Mouse (Mus musculus): Measurements from ENCODE around the gene Fbxo4. TPM values are rescaled to one million over a fixed set of nuclear protein-coding genes. Genes with fewer than 3 reads are reported as not detected.

The Fbxo4 gene
- polyA plus RNA-seq, 1 experiment from 2014 or later, result 3.9 TPM

DNA sequence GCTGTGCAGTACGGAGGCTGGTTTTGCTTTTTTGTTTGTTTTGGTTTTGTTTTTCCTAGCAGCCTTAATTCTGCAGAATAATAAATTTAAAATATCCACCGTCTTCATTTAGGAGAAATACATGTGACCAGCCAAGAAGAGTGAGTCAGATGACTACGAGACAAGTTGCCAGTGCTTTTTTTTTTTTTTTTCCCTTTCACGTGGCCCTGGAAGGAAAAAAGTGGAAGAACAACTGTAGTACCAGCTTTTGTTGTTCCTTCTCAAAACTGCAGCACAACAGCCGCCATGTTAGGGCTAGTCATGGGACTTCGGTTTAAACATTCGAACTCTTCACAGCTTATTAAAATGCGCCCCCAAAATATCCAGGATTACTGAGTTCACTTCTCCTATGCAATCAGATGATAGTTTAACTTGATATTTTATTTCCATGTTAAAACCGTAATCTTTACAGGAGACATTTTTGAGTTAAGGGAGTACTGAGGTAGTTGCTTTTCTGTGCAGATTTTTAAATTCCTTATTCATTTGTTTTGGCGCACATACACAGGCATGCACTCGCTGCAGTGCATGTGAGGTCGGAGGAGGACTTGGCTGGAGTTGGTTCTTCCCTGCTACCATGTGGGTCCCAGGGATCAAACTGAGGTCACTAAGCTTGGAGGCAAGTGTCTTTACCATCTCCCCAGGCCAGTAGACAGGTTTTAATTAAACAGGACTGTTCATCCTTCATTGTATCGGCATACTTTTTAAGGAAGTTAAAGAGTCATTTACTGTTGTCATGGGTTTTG lies 45.5 kb upstream of the Fbxo4 start:
- no peak overlapping the region for H3K4me3 ChIP-seq (ENCODE audit: low read depth, low read length)
- ATAC-seq (replicated peaks; ENCODE audit: low FRiP score) (no peak), DNase-seq (ENCODE audit: low spot score) (no peak)
- H3K27me3 ChIP-seq (replicated peaks; ENCODE audit: control insufficient read depth, insufficient read depth, low read length), result no peaks in the 10 kb centered on the region
- H3K9ac ChIP-seq (ENCODE audit: low read depth, low read length), result no peak overlapping the region
- 80% methylated on average over 13 of the region's 13 CpGs for WGBS
- no peaks in the 10 kb centered on the region for H3K36me3 ChIP-seq (ENCODE audit: control insufficient read depth, insufficient read depth, low read length)
- no peak overlapping the region for H3K4me2 ChIP-seq
- H3K4me1 ChIP-seq (replicated peaks; ENCODE audit: control insufficient read depth, insufficient read depth, low read length), result no peaks in the 10 kb centered on the region; the same call in 1 of the 2 replicates
- no peak overlapping the region for H3K27ac ChIP-seq (ENCODE audit: low read depth, low read length)
- no peaks in the 10 kb centered on the region for H3K9me3 ChIP-seq (ENCODE audit: control insufficient read depth, low read length)

DNA sequence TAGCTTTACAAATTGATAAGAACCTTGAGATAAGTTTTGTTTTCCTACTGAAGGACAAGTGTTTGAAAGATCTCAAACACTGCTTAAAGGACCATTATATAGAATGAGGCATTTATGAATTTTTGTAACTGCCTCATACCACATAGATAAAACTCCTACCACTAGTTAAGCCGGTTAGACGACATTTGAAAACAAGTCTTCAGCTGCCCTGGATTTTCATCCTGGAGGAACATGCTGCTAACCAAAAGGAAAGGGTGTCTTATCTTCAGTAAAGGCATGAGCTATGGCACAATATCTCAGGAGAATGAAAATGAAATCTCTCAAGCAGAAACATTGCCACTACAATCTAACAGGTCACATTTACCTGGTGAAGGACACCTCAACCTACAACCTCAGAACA lies 44.4 kb upstream of the Fbxo4 start:
- no peak overlapping the region for H3K27ac ChIP-seq (ENCODE audit: low read depth, low read length)
- no peak for DNase-seq (ENCODE audit: low spot score)
- H3K4me2 ChIP-seq, result no peak overlapping the region
- no peaks in the 10 kb centered on the region for H3K9me3 ChIP-seq (ENCODE audit: control insufficient read depth, low read length)
- WGBS, result 82% methylated on average over 2 of the region's 2 CpGs
- H3K4me1 ChIP-seq (replicated peaks; ENCODE audit: control insufficient read depth, insufficient read depth, low read length), result no peaks in the 10 kb centered on the region; the same call in 1 of the 2 replicates
- no peak overlapping the region for H3K9ac ChIP-seq (ENCODE audit: low read depth, low read length)
- no peak overlapping the region for H3K4me3 ChIP-seq (ENCODE audit: low read depth, low read length)
- H3K27me3 ChIP-seq (replicated peaks; ENCODE audit: control insufficient read depth, insufficient read depth, low read length), result no peaks in the 10 kb centered on the region
- no peaks in the 10 kb centered on the region for H3K36me3 ChIP-seq (ENCODE audit: control insufficient read depth, insufficient read depth, low read length)
- no peak for ATAC-seq (replicated peaks; ENCODE audit: low FRiP score)

DNA sequence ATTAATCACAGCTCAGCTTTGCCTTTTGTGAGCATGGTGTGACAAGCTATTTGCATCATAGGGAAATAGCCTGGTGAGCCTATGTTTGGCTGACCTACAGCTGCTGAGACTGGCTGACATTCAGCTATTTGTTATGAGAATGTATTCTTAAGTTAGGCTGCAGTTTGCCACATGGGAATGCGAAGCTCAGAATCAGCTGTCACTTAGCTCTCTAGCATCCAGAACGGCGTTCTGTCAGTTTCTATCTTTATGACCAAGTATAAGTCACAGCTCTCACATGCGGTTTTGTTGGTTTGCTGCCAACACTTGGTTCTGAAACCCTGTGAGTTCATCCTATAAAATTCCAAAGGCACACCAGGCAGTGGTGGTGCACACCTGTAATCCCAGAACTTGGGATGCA lies 41.3 kb upstream of the Fbxo4 start:
- Histone ChIP-seq H3K36me3 (ENCODE audit: control insufficient read depth, insufficient read depth, low read length) (no peaks in the 10 kb centered on the region), H3K4me1 (replicated peaks; ENCODE audit: control insufficient read depth, insufficient read depth, low read length) (no peaks in the 10 kb centered on the region), H3K4me3 (ENCODE audit: low read depth, low read length) (no peak overlapping the region), H3K9ac (ENCODE audit: low read depth, low read length) (no peak overlapping the region), H3K4me2 (no peak overlapping the region), H3K9me3 (ENCODE audit: control insufficient read depth, low read length) (no peaks in the 10 kb centered on the region), H3K27me3 (replicated peaks; ENCODE audit: control insufficient read depth, insufficient read depth, low read length) (no peaks in the 10 kb centered on the region), H3K27ac (ENCODE audit: low read depth, low read length) (no peak overlapping the region)
- ATAC-seq (replicated peaks; ENCODE audit: low FRiP score) (no peak), DNase-seq (ENCODE audit: low spot score) (no peak)
- 82% methylated on average over 4 of the region's 4 CpGs for WGBS

DNA sequence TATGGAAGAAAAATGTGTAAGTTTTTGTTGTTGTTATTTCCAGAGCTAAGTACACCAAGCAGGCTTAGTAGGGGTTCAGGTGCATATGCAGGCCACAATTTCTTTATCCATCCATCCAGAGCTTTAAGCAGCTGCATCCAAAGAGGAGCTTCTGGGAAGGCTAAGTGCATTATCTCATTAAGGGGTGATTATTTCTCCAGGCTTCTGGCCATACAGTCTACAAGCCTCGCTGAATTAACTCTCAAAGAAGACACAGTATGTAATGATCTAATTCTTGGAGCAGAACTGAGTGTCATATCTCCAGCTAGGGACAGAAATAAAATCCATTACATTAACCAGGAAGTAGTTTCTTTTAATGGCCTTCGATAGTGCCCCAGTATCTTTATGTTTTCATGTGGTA lies 34.5 kb upstream of the Fbxo4 start:
- no peaks in the 10 kb centered on the region for H3K9me3 ChIP-seq (ENCODE audit: control insufficient read depth, low read length)
- H3K27ac ChIP-seq (ENCODE audit: low read depth, low read length), result no peak overlapping the region
- no peak for ATAC-seq (replicated peaks; ENCODE audit: low FRiP score)
- no peaks in the 10 kb centered on the region for H3K27me3 ChIP-seq (replicated peaks; ENCODE audit: control insufficient read depth, insufficient read depth, low read length)
- H3K4me2 ChIP-seq, result no peak overlapping the region
- WGBS, result 76% methylated on average over 2 of the region's 2 CpGs
- no peak for DNase-seq (ENCODE audit: low spot score)
- no peak overlapping the region for H3K9ac ChIP-seq (ENCODE audit: low read depth, low read length)
- no peaks in the 10 kb centered on the region for H3K36me3 ChIP-seq (ENCODE audit: control insufficient read depth, insufficient read depth, low read length)
- H3K4me1 ChIP-seq (replicated peaks; ENCODE audit: control insufficient read depth, insufficient read depth, low read length), result no peaks in the 10 kb centered on the region
- no peak overlapping the region for H3K4me3 ChIP-seq (ENCODE audit: low read depth, low read length)

DNA sequence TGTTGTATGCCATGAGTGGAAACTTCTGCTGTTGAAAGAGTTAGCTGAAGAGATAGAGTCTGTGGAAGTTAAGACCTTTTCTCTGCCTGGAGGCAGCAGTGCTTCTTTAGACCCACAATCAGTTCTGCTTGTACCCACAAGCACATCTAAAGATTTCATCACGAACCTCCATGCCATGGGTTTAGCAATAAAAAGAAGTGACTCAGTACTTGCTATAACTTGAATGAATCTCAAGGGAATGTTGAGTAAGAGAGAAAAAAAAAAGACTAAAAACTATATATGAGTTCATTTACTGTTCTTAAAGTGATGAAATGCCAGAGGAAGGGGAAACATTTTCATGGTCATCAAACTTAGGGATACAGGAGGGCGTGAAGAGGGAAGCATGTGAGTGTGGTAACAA lies 21.2 kb upstream of the Fbxo4 start:
- 72% methylated on average over 2 of the region's 2 CpGs for WGBS
- no peaks in the 10 kb centered on the region for H3K4me1 ChIP-seq (replicated peaks; ENCODE audit: control insufficient read depth, insufficient read depth, low read length)
- no peaks in the 10 kb centered on the region for H3K27me3 ChIP-seq (replicated peaks; ENCODE audit: control insufficient read depth, insufficient read depth, low read length)
- ATAC-seq (replicated peaks; ENCODE audit: low FRiP score) (no peak), DNase-seq (ENCODE audit: low spot score) (no peak)
- H3K4me2 ChIP-seq, result no peak overlapping the region
- no peak overlapping the region for H3K4me3 ChIP-seq (ENCODE audit: low read depth, low read length)
- H3K36me3 ChIP-seq (ENCODE audit: control insufficient read depth, insufficient read depth, low read length), result no peaks in the 10 kb centered on the region
- no peak overlapping the region for H3K27ac ChIP-seq (ENCODE audit: low read depth, low read length)
- no peak overlapping the region for H3K9ac ChIP-seq (ENCODE audit: low read depth, low read length)
- H3K9me3 ChIP-seq (ENCODE audit: control insufficient read depth, low read length), result peaks cover 6% of the 10 kb centered on the region; the same call in 1 of the 2 replicates

DNA sequence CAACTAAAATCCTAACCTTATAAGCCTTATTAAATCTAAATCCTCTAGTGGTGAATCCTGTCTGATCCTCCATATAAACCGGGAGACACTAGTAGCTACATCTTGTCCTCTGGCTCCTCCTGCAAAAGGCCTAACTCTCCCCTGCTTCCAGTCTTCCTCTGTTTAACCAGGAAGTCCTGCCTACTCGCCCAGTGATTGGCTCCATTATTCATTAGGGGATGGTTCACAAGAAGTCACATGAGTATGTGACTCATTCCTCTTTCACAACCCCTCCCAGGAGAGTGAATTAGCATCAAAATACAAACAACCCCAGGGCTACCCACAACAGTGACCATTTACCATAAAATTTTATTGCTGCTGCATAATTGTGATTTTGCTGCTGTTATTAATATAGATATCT lies 19.8 kb upstream of the Fbxo4 start:
- Histone ChIP-seq H3K9ac (ENCODE audit: low read depth, low read length) (no peak overlapping the region), H3K4me3 (ENCODE audit: low read depth, low read length) (no peak overlapping the region), H3K27me3 (replicated peaks; ENCODE audit: control insufficient read depth, insufficient read depth, low read length) (no peaks in the 10 kb centered on the region), H3K27ac (ENCODE audit: low read depth, low read length) (no peak overlapping the region), H3K9me3 (ENCODE audit: control insufficient read depth, low read length) (no peaks in the 10 kb centered on the region), H3K36me3 (ENCODE audit: control insufficient read depth, insufficient read depth, low read length) (no peaks in the 10 kb centered on the region), H3K4me1 (replicated peaks; ENCODE audit: control insufficient read depth, insufficient read depth, low read length) (peaks cover 2% of the 10 kb centered on the region; the same call in 1 of the 2 replicates), H3K4me2 (no peak overlapping the region)
- DNase-seq (ENCODE audit: low spot score), result no peak
- ATAC-seq (replicated peaks; ENCODE audit: low FRiP score), result no peak
- WGBS, result 71% methylated on average over 2 of the region's 2 CpGs

DNA sequence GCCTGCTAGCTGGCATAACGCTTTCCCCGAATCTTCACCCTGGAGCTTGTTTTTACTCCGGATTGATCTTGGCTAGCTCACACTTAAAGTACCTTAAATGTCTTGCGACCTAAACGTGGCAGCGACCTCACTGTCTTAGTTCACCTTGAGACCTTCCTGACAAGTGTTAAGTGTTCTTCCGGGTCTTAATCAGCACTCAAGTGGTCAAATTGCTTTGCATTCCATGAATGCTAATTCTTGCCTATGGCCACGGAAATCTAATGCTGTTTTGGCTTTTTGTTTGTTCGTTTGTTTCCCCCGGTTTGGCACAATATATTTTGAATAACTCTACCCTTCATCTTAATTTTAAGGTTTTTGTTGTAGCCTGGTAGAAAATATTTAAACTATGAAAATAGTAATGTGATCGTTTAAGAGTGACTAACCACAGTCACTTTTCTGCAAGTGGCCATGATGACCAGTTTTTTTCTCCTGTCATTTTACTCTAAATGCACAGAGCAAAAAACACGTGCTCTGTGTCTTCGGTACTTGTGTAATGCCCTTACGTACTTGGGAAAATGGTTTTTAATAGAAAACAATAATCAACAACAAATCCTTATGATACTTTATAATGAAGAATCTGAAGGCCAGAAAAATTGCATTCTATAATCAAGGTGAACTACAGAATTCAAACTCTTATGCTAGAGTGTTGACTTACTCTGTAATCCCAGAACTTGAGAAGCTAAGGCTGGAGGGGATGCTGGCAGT lies 17.1 kb upstream of the Fbxo4 start:
- Histone ChIP-seq H3K9me3 (ENCODE audit: control insufficient read depth, low read length) (no peaks in the 10 kb centered on the region), H3K27me3 (replicated peaks; ENCODE audit: control insufficient read depth, insufficient read depth, low read length) (no peaks in the 10 kb centered on the region), H3K9ac (ENCODE audit: low read depth, low read length) (peak overlapping the region; percentile 70), H3K4me1 (replicated peaks; ENCODE audit: control insufficient read depth, insufficient read depth, low read length) (peaks cover 2% of the 10 kb centered on the region; the same call in 1 of the 2 replicates), H3K36me3 (ENCODE audit: control insufficient read depth, insufficient read depth, low read length) (peaks cover 4% of the 10 kb centered on the region; the same call in 1 of the 2 replicates), H3K27ac (ENCODE audit: low read depth, low read length) (peak overlapping the region; percentile 82), H3K4me3 (ENCODE audit: low read depth, low read length) (peak overlapping the region; percentile 60), H3K4me2 (peak overlapping the region; percentile 83)
- DNase-seq (ENCODE audit: low spot score) (no peak), ATAC-seq (replicated peaks; ENCODE audit: low FRiP score) (no peak)
- WGBS, result 22% methylated on average over 14 of the region's 14 CpGs

DNA sequence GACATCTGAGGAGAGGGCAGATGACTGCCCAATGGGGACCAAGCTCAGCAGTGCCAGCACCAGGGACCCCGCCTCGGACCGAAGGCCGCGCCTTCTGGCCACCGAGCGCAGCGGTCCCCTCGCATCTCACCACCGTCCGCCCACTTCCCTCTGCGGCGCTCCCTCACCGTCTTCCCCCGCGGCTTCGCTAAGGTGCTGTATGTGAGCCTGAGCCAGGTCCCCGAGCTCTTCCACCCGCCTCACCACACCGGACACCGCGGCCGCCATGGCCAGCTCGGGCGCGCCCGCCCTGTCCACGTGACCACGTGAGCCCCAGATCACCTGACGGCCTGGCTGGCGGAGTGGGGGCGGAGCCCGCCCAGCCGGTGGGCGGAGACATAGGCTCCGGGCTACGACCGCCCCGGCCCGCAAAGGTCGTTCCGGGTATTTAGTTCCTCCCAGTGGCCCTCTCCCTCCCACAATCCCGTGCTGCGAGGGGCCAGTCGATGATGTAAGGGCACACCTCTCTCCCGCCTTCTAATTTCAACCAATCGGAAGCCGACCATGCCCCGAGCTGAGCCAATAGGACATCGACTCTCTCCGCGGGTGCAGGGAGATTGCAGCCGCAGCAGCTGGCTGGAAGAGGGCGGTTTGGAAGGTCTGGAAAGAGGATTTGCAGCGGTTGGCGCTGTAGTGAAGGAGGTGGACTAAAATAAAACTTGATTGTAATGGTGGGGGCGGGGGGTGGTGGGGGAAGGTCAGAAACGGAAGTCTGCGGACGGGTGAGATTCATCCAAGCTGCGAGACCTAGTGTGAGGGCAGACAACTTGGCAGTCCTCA lies 16.3 kb upstream of the Fbxo4 start, which contains the start of gene AW549877:
AW549877 (minus strand) TSS at position 297 of the 819 bp plus-strand sequence.
- WGBS, result under 1% methylated on average over 61 of the region's 61 CpGs
- DNase-seq (ENCODE audit: low spot score) (peak; percentile 97), ATAC-seq (replicated peaks; ENCODE audit: low FRiP score) (peak; percentile 99)
- peak within 1 kb of the TSS; percentile 87 for H3K27ac ChIP-seq (ENCODE audit: low read depth, low read length)
- peak within 1 kb of the TSS; percentile 83 for H3K9ac ChIP-seq (ENCODE audit: low read depth, low read length)
- no peaks in the 10 kb centered on the region for H3K27me3 ChIP-seq (replicated peaks; ENCODE audit: control insufficient read depth, insufficient read depth, low read length)
- H3K9me3 ChIP-seq (ENCODE audit: control insufficient read depth, low read length), result no peaks in the 10 kb centered on the region
- H3K36me3 ChIP-seq (ENCODE audit: control insufficient read depth, insufficient read depth, low read length), result peaks cover 7% of the 10 kb centered on the region; the same call in 1 of the 2 replicates
- peak within 1 kb of the TSS; percentile 83 for H3K4me2 ChIP-seq
- H3K4me3 ChIP-seq (ENCODE audit: low read depth, low read length), result peak within 1 kb of the TSS; percentile 76
- peaks cover 2% of the 10 kb centered on the region; the same call in 1 of the 2 replicates for H3K4me1 ChIP-seq (replicated peaks; ENCODE audit: control insufficient read depth, insufficient read depth, low read length)

Data from liver, embryonic 11.5 days (tissue).